Mouse (Mus musculus): ENCODE measurements around the gene Lamtor1.

Gene Lamtor1

DNA sequence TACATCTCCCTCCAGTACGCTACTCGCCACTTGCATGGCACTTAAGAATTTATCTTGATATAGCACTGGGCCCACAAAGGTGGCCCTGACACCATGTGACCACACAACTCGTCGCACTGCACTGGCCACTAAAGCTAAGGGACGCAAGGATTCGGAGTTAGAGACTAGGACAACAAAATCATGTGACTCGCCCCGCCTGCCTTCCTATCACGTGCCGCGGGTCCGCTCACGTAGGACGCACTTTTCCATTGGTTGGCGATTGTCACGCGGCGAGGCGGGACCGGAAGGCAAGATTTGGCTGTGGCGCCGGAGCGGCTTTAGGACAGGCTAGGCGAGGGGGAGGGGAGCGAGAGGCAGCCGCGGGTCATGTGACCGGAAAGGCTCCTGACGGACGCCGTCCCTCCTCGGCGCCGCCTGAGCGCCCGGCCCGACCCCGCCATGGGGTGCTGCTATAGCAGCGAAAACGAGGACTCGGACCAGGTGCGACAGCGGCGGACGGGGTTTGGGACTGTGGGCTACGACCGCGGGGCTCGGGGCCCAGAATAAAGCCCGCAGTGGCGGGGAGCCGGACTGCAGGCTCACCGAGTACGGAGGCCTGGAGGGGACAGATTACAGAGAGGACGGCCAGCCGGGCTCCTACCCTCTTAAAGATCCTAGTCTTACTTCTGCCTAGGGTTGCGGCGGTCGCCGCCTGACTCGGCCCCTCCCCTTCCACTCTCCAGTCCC, at the start of gene Lamtor1:
Gene Lamtor1, plus strand, starts transcription at position 344 of the 726 bp plus-strand sequence.
- peak; percentile 99 for DNase-seq (ENCODE audit: low spot score)

- DNase-seq (ENCODE audit: low spot score): no peak
These were observed 48.6 kb upstream of the Lamtor1 start, which contains the start of gene Folr2 for GRCm38 (mm10) chr7:101857094-101857493. TSS of gene Folr2 (minus strand) at chr7:101857194.

DNA sequence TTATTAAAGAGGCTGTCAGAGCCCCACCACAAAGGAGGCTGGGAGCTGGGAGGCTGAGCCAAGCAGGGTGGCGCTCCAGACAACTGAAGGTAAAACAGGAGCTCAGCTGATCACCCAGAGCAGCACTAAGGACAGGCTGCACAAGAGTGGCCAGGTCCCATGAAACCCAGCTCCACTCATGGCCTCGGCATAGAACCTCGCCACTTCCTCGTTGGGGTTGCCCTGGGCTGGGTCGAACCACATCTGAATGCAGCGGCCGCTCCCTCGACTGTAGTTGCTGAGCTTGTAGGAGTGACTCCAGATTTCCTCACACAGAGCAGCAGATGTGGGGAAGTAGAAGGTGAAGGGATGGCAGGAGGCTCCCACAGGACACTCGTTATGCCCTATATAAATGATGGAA, 47.3 kb upstream of the Lamtor1 start:
- no peak for DNase-seq (ENCODE audit: low spot score)

DNA sequence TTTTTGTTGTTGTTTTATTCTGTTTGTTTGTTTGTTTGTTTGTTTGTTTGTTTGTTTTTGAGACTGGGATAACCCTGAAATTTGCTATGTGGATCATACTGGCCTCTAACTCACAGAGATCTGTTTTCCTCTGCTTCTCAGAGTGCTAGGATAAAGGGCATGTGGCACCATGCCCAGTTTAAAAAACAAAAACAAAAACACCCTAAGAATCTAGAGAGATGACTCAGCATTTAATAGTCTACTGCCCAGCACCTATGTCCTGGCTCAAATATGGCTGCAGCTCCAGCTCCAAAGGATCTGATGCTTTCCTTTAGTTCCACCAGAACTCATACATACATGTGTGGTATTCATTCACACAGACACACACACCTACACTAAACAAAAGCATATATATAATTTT, 44.7 kb upstream of the Lamtor1 start:
- no peak for DNase-seq (ENCODE audit: low spot score)

- no peak for DNase-seq (ENCODE audit: low spot score)
These were observed 43.4 kb upstream of the Lamtor1 start for GRCm38 (mm10) chr7:101862291-101862690.

GRCm38 (mm10) chr7:101863415-101863814, 42.3 kb upstream of the Lamtor1 start, which contains the start of gene Anapc15:
TSS of gene Anapc15 (plus strand) at chr7:101863715.
- no peak for DNase-seq (ENCODE audit: low spot score)

GRCm38 (mm10) chr7:101866491-101867265, 39.0 kb upstream of the Lamtor1 start:
- DNase-seq (ENCODE audit: low spot score): no peak

DNA sequence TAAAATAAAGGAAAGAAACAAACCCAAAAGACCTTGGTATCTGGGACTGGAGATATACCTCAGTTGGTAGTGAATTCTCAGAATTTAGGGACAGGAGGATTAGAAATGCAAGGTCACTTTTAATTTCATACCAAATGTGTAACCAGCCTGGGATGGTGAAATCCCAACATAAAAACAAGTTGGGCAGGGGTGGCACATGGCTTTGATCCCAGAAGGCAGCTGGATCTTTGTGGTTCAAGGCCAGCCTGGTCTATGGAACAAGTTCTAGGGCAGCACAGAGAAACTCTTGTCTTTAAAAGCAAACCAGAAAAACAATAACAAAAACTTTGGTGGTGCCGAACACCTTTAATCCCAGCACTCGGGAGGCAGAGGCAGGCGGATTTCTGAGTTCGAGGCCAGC, 38.2 kb upstream of the Lamtor1 start:
- DNase-seq (ENCODE audit: low spot score): no peak

DNA sequence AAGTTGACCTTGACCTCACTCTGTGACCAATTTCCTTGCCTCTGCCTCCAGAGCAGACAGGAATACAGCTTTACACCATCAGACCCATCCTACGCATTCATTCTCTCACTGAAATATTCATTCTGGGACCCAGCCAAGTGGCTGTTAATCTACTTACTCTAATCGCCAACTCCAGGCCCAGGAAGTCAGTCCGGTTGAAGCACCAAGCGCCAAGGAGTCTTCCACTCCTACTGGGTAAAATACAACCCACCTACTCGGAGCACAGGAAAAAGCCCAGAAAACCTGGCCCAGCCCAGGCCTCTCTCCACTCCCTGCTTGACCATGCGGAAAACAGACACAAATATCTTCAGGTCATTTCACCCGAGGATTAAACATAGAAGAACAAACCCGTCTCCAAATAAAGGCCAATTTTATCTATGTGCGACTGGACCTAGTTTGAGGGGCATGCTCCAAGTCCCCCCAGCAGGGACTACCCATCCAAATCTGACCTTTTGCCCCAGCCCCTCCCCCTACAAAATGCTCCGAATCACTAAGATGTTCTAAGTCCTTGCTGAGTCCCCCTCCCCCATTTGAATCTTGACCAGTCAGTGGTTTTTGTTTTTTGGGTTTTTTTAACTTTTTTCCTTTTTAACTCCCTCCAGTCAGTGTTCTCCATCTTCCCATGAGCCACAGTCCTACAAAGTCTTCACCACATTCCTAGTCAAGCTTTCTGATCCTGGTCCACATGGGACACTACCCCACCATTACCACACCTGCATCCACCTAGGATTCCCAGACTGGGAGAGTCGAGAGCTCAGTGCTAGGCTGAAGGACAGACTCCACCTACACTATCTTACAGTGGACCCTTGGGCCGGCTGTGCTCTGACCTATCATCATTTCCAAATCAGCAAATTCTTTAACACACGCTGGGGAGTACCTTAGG, 37.2 kb upstream of the Lamtor1 start:
- no peak for DNase-seq (ENCODE audit: low spot score)

DNA sequence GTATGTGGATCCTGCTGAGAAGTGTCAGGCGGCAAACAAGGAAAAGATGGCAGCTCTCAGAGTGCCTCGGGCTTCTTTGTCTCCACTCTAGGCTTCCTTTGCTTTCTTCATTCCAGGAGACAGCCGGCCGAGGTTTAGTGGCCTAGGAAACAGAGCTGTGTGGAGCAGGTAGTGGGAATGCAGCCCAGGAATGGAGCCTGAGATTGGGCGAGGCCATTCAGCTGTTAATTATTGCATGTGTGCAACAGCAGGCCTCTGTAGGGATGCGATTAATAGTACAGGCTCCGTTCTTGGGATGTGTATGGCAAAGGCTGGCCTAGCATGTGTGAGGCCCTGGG, 36.6 kb upstream of the Lamtor1 start:
- no peak for DNase-seq (ENCODE audit: low spot score)

- no peak for DNase-seq (ENCODE audit: low spot score)
These were observed 35.1 kb upstream of the Lamtor1 start, which contains the start of gene Folr1 for GRCm38 (mm10) chr7:101870629-101871028. TSS of gene Folr1 (minus strand) at chr7:101870788.

GRCm38 (mm10) chr7:101871296-101871695, 34.4 kb upstream of the Lamtor1 start:
- DNase-seq (ENCODE audit: low spot score): no peak

DNA sequence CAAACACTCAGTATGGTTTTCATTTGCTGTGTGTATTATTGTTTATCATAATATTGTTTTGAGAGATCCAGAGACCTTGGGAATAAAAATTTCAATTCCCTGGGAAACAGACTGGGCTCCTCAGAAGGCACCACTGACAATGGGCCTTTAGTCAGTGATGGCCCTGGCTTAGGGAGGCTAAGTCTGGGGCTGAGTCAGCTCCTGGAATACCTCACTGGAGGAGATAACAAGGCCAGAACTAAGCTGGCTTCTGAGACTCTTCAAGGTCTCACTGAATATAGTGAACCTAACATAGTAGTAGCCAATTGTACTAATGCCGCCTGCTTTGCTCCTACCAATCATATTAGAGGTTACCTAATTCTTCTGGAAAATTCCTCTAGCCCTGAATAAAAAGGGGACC, 29.7 kb upstream of the Lamtor1 start:
- no peak for DNase-seq (ENCODE audit: low spot score)

GRCm38 (mm10) chr7:101880855-101881254, 24.8 kb upstream of the Lamtor1 start:
- no peak for DNase-seq (ENCODE audit: low spot score)

DNA sequence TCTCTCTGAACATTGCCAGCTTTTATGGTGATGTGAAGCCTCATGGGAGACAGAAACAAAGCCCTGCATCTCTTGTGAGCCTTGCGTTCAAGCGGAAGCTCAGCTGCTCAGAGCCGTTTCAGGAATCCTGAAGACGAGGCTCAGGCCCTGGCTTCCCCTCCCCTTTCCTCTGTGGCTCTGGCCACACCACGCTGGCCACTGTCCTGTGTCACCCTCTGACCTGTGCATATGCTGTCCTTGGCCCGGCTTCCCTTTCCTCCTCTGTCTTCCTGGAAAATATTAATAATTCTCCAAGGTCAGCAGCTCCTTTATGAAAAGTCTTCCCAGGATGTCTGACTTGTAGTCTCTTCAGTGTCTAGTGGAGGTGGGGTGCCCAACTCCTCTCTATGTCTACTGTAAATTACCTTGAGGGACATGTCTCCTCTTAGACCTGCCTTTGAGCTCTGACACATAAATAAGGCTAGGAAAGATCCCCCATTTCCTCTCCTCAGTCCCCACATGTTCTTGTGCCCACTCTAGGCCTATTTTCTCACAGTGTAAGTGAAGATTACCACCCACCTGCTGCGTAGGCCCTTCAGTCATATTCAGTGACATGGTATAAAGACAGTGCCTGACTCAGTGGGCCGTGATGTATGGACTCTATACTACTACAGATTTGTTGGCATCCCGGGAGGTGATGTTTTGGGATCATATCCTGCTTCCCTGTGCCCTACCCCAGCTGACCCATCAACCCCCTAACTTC, 23.1 kb upstream of the Lamtor1 start:
- DNase-seq (ENCODE audit: low spot score): no peak

- no peak for DNase-seq (ENCODE audit: low spot score)
These were observed 21.5 kb upstream of the Lamtor1 start for GRCm38 (mm10) chr7:101884160-101884559.

GRCm38 (mm10) chr7:101886274-101886673, 19.4 kb upstream of the Lamtor1 start:
- no peak for DNase-seq (ENCODE audit: low spot score)

- DNase-seq (ENCODE audit: low spot score): no peak
These were observed 17.2 kb upstream of the Lamtor1 start for GRCm38 (mm10) chr7:101888460-101888859.

- DNase-seq (ENCODE audit: low spot score): no peak
These were observed 10.0 kb upstream of the Lamtor1 start for GRCm38 (mm10) chr7:101895695-101896094.

GRCm38 (mm10) chr7:101896104-101897066, 9.3 kb upstream of the Lamtor1 start:
- peak; percentile 92 for DNase-seq (ENCODE audit: low spot score)

Measured in spleen, adult 12 weeks (tissue).